Mouse (Mus musculus) liver (tissue): ENCODE measurements around the gene Gm47955.
"Not testable (repeated sequence)": the region's sequence is repeated elsewhere in the genome, so short reads cannot be mapped to it uniquely, and the experiment has no call there.

Experiments
- DNase-seq: peaks from one replicate; pipeline ENCODE4 v3.0.0-alpha.2; 2020; ENCODE audit warnings: mixed read lengths

The Gm47955 gene

DNA sequence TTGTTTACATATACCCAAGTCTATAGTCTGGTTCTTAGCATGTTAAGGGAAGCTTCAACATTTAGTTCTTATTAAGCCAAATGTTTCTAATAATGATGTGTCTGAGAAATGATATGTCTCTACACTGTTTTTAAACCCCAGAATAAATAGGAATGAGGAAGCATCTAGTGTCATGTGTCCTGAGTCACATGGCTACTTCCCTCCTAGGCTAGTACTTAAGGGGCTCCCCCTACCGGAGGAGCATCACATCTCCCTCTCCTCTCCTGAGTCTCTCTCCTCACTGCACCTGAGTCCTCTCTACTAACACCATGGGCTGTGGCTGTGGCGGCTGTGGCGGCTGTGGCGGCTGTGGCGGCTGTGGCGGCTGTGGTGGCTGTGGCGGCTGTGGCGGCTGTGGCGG is 40.2 kb downstream of the Gm47955 start, which contains the start of gene Gm47959:
TSS of gene Gm47959 (plus strand) at position 243 of the 400 bp plus-strand sequence.
- DNase-seq: not testable (repeated sequence)

DNA sequence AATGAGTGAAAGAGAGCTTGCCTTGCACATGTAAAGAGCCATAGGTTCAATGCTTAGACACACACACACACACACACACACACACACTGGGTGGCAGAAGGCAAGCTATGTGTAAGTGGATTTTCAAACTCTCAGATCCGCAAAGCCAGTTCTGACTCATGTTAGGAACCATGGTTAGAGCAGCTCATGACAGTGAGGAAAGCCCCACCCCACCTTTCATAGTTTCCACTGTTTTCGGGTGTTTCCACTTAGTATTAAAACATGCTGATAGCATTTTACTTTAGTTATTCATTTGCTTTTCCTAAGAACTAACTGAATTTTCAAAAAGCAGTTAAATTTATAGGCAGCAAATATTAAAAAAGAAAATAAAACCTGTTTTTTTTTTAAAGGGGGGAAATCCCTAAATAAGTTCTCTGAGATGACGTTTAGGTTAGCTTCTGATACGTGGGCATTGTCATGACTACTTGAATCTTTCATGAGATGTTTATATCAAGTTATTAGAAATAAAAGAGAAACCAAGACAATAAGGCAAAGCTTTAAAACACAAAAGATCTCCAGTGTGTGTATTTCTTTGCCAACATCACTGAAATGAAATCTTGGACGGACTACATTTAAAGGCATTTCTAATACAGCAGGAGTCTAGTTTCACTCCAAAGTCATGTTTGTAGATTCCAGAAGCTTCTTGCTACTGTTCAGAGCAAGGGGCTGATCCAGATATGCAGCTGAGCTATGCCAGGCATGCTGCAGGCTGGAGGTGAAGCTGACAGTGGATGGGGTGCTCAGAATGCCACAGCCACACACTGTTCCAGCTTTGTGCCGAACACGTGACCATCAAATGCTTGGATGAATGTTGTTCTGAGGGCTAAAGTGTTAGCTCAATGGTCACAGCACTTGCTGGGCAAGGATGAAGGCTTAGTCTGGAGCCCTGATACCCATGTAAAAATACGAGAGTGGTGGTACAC is 46.4 kb downstream of the Gm47955 start:
- no peak for DNase-seq

DNA sequence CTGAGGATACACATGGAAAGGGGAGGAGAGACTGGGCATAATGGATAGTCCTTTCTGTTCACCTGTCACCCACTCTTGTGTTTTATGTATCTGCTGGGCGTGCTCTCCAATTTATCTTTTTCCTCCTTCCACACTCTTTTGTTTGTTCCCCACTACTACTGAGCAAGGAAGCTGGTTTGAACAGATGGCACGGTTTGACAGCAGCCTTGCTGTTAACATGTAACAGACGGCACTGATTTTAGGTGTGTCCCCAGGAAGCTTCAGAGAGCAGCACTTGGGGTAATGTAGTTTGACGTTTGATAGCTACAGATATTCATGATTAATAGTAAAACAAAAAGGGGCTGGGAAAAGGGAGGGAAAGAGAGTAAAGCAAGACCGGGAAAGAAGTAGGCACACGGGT is 47.4 kb downstream of the Gm47955 start:
- DNase-seq: no peak
